Mouse (Mus musculus) layer of hippocampus, adult 2 months (tissue): ENCODE data around the gene Zfp853. TPM values are rescaled to one million over a fixed set of nuclear protein-coding genes. Genes with fewer than 3 reads are reported as not detected.

Experiments
- DNase-seq, 2 experiments: peaks; one replicate each; pipeline ENCODE4 v3.0.0; 2022; ENCODE audit warnings: low spot score in 2 of 2
- H3K27ac ChIP-seq: fragments of 200-600 bp; 2 replicates; pipeline ENCODE4 v1.8.1; 2022
- H3K4me3 ChIP-seq: fragments of 200-600 bp; 2 replicates; pipeline ENCODE4 v1.8.1; 2022; ENCODE audit warnings: mild to moderate bottlenecking
- CTCF ChIP-seq: fragments of 200-600 bp; conservative IDR thresholded peaks from 2 replicates; pipeline ENCODE4 v1.8.1; 2022; ENCODE audit warnings: antibody characterized with exemption, mild to moderate bottlenecking, moderate library complexity
- long read RNA-seq, 2 experiments: library from polyadenylated mRNA; stranded (forward); transcript quantifications; one replicate each; pipeline ENCODE4 v2.0.0; 2021; ENCODE audit warnings: borderline mapping rate in 2 of 2
- total RNA-seq, 2 experiments: library from RNA; stranded (reverse); gene quantifications; 2 replicates each; pipeline ENCODE4 v1.2.3; 2021

Zfp853 gene
- 1 to 10 TPM; 3.5 to 4.8 TPM for total RNA-seq
- long read RNA-seq, experiment 1, partial matches to known transcripts: 0 of 3 reads
- long read RNA-seq, experiment 1, other reads (novel, unspliced or antisense): 3 of 3 reads
- long read RNA-seq, experiment 2, partial matches to known transcripts: 0 of 1 reads
- long read RNA-seq, experiment 2, other reads (novel, unspliced or antisense): 1 of 1 reads

DNA sequence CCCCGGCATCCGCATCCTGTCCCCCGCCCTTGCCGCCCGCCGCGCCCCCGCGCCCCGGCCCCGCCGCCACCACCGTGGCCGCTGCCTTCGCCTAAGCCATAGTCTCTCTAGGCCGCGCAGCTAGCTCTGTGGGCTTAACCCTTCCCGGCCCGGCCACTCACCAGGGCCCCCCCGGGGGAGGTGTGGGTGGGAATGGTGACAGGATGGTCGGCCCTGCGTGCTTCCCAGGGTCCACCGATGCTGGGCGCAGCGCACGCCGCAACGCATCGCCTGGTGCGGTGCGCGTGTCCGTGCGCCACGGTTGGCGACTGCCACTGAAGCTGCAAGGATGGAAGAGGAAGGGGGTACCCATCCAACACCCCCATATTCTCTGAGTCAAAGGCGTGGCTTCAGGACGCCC, at the start of gene Zfp853:
Zfp853 (minus strand) TSS at position 220 of the 400 bp plus-strand sequence.
- TF ChIP-seq CTCF: no peak
- H3K4me3 ChIP-seq: peak within 1 kb of the TSS; percentile 64
- DNase-seq: no peak
- H3K27ac ChIP-seq: peak within 1 kb of the TSS; percentile 73; the same call in 1 of the 2 replicates

DNA sequence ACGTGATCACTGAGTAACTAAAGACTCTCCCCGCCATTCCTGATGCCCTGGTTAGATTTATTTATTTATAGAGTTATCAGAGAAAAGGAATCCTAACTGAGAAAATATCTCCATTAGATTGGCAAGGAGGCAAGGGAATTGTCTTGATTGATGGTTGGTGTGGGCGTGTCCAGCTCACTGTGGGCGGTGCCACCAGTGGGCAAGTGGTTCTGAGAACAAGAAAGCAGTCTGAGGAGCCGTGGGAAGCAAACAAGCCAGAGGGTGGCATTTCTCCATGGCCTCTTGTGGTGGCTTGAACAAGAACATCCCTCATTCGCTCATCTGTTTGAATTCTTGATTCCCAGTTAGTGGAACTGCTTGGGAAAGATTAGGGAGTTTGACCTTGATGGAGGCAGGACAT, 46.2 kb upstream of the Zfp853 start:
- Histone ChIP-seq H3K27ac (no peak overlapping the region), H3K4me3 (no peak overlapping the region)
- no peak for DNase-seq
- TF ChIP-seq CTCF: no peak

DNA sequence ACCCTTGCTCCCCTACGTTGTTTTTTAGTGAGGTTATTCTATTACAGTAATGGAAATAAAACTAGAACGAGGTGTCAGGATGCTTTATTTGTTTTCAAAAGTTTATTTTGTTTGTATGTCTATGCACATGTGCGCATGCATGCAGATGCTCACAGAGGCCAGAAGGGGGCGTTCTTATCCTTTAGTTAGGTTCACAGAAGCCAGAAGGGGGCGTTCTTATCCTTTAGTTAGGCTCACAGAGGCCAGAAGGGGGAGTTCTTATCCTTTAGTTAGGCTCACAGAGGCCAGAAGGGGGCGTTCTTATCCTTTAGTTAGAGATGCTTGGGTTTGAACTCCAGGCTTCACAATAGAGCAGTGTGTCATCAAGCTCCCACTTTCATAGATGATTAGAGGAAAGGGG, 43.1 kb upstream of the Zfp853 start:
- peak; percentile 54 for TF ChIP-seq CTCF
- no peak for DNase-seq
- no peak overlapping the region for H3K4me3 ChIP-seq
- no peak overlapping the region for H3K27ac ChIP-seq

DNA sequence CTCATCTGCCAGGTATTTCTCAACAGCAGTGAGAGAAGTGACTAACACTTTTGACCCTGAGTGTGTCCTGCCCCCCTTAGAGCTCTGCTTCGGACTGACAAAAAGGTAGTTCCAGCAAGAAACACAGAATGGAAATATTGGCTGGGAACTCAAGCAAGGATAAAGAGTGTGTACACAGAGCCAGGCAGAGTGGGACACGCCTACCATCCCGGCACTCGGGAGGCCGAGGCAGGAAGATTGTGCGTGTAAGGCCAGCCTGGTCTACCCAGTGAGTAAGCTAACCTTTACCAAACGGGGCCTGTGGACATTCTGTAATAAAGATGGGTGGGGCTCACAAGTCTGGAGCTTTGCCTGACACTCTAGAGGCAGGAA, 41.7 kb upstream of the Zfp853 start:
- no peak for TF ChIP-seq CTCF
- no peak overlapping the region for H3K4me3 ChIP-seq
- no peak for DNase-seq
- no peak overlapping the region for H3K27ac ChIP-seq

DNA sequence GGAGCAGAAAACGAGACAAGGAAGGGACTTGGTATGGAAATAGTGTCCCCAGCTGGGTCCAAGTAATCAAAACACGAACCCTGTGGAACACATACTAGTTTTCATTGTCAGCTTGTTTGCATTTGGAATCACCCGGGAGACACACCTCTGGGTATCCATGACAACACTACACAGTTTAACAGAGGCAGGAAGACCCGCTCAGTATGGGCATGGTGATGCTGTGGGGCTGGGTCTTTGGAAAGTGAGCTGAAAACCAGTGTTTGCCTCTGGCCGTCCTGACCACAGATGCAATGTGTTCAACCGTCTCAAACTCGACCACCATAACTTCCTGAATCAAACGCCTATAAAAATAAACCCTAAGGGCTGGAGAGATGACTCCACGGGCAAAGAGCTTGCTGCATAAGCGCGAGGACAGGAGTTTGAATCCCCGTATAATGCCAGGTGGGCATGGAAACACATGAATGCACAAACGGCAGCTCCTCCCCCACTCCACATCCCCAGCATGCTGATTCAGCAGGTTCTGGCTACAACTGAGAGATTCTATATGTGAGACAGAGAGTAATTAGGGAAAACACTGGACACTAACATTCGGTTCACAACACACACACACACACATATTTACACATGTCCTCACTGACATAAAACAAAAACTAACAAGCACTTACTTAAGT, 41.1 kb upstream of the Zfp853 start:
- H3K27ac ChIP-seq: no peak overlapping the region
- no peak for TF ChIP-seq CTCF
- peak overlapping the region; percentile 42 for H3K4me3 ChIP-seq
- no peak for DNase-seq

DNA sequence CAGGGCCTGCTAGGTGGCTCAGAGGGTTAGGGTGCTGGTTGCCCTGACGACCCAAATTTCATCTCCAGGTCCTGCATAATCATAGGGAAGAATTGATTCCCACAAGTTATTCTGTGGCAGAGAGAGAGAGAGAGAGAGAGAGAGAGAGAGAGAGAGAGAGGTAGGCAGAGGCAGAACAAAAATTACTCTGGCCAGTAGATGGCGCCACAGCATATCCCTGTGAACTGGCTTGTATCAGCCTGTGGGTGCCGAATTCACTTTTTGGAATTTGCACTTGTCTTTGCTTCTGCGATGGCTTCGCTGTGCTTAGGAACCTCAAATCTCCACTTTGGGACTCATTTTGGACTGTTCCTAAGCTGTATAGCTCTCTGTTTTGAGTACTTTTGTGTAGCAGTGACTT, 40.4 kb upstream of the Zfp853 start:
- DNase-seq: peak; percentile 81 to 93
- TF ChIP-seq CTCF: peak; percentile 84
- Histone ChIP-seq H3K27ac (no peak overlapping the region), H3K4me3 (peak overlapping the region; percentile 42)

DNA sequence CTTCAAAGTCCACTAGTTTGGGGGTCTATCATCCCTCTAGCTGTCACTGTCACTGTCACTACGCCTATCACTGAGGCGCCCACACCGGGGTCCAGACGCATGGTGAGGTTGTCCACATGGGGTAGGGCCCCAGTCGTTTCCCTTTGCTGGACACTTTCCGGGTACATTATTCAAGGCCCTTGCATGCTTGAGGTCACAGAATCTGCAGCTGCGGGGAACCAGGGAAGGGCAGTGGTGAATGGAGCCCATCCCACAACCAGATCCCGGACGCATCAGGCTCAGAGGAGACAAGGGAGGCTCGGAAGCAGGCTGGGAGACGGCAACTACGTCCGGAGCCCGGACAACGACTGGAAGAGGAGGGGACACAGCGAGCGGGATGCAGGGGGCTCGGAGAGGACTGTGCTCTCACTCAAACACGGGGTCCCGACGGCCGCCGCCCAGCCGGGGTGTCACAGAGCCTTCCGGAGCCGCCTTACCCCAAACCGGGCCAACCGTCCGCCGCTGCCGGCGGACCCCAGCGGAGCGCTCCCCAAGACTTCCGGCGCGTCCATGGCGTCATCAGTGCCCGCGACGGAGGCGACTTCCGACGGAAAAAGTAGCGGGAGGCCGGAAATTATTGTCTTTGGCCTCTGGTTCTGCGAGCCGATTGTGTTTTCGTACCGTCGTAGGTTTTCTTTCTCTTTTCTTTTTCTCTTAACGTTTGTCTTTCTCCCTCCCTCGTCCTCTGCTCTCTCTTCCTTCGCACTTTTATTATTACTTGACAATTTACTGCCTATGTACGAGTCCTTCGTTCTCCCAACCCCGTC, 35.5 kb upstream of the Zfp853 start, which contains the start of gene Zdhhc4:
Zdhhc4 (minus strand) TSS at position 567 of the 806 bp plus-strand sequence.
- TF ChIP-seq CTCF: no peak
- peak within 1 kb of the TSS; percentile 92 for H3K27ac ChIP-seq
- DNase-seq: peak; percentile 87 to 97
- peak within 1 kb of the TSS; percentile 97 for H3K4me3 ChIP-seq

DNA sequence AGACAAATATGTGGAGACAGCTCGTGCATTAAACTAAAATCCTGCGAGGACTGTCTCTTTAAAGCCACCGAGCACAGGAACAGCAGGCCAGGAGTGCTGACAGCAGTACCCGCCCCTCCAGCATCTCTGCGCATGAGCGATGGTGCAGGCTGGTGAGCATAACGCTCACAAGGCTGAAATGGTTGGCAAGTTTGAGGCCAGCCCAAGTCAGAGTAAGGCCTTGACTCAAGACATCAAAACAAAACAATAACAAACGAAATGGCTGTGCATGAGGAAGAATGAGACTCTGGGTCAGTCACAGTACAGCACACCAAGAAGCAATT, 23.8 kb upstream of the Zfp853 start:
- no peak for DNase-seq
- Histone ChIP-seq H3K4me3 (no peak overlapping the region), H3K27ac (peak overlapping the region; percentile 36; the same call in 1 of the 2 replicates)
- TF ChIP-seq CTCF: no peak

DNA sequence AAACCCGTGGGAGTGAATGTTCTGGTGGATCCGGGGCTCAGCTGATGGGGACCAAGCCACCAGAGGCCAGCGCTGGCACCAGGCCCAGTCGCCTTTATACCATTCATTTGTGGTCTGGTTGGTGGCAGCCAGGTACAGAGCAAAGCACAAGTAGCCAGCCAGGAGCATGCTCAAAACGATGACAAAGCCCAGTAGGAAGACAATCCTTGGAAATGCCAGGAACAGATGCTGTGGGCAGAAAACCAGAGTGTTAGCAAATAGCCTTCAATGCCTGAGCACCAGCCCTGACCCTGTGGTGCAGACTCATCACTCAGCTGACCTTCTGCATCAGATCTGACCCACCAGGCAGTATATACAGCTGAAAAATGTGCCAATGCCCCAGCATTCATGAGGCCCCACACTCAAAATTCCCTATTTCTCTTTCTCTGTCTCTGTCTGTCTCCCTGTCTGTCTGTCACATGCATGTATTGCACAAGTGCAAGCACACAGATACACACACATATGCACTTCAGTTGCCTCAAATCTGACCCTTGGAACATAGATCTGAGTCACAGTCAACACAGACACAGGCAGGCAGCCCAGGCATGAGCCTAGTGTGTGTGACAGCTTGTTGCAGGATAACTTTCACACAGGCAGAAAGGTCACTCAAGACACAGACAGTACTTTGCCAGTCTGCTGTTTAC, 23.3 kb upstream of the Zfp853 start:
- no peak for DNase-seq
- no peak for TF ChIP-seq CTCF
- H3K4me3 ChIP-seq: no peak overlapping the region
- H3K27ac ChIP-seq: peak overlapping the region; percentile 36; the same call in 1 of the 2 replicates

DNA sequence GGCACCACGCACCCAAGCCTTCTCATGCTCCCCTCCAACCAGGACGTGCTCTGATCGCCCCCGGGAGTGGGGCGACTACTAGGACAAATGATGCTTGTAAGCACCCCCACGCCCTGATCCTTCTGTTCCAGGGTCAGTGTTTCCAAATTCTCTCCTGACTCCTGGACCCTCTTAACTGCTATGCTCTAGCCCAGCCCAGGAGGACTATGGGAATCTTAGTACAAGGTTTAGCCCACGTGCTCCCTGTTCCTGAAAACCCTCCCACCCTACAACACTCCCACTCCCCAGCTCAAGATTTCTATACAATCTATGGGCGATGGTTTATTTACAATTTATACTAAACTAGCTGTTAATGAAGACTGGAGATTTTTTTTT, 22.1 kb upstream of the Zfp853 start:
- TF ChIP-seq CTCF: no peak
- Histone ChIP-seq H3K4me3 (peak overlapping the region; percentile 97), H3K27ac (no peak overlapping the region)
- DNase-seq: no peak

DNA sequence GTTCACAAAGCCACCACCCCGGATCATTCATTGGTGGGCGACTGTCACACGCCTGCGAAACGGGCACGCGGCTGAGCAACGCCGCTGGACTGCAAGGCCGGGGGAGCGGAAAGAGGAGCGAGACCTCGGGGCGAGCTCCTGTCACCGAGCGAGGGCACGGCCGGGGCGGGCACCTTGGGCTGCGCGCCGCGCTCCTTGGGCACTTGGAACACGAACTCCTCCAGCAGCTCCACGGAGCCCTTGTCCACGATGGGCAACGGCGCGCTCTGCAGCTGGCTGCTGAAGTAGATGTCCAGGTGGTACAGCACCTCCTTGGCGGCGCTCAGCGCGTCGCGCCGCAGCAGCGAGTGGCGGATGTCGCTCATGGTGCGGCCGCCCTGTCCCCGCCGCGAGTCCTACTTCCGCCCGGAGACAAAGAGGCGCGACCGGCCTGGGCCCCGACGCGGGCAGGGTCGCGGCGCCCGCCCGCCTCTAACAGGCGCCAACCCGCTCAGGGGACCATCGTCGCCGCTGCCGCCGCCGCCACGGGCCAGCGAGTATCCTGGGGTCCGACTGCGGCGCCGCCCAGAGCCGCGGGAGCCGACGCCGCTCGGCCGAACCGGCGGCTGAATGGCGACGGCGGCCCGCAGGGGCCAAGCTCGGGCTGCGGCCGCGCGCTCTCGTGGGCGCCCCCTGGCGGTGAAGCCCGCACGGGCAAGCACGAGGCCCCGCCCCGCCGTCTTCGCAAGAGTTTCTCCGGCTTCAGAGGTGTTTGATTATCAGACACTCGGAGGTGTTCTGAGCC, 21.5 kb upstream of the Zfp853 start, which contains the start of gene E130309D02Rik:
E130309D02Rik (minus strand) TSS at position 631 of the 784 bp plus-strand sequence.
- TF ChIP-seq CTCF: peak; percentile 86
- H3K4me3 ChIP-seq: peak within 1 kb of the TSS; percentile 97

DNA sequence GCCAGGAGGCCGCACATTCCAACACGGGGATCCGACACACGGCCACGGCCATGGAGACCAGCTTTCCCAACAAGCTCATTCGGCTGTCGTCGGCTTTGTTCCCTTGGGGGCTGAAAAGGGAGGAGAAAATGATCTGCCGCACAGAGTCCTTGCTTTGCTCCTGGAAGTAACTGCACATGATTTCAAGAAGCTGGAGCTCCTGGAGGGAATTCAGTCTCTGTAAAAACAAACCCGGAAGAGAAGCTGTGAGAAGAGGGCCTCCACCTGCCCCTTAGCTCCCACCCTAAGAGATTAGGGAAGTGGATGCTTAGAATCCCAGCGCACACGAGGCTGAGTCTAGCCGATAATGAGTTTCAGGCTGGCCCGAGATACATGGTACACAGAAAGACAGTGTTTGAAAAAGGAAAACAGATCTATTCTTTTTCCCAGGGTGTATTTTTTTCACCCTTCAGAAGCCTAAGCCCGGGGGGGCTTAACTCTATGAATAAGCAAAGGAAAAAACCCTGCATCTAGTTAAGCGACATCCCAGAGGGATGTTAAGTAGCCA, 20.8 kb upstream of the Zfp853 start:
- no peak for TF ChIP-seq CTCF
- Histone ChIP-seq H3K4me3 (peak overlapping the region; percentile 97), H3K27ac (peak overlapping the region; percentile 95)
- DNase-seq: no peak

More for the DNA sequence above, 21.5 kb upstream of the Zfp853 start, which contains the start of gene E130309D02Rik:
- peak; percentile 79 to 92 for DNase-seq
- peak within 1 kb of the TSS; percentile 95 for H3K27ac ChIP-seq
